Mouse (Mus musculus): ENCODE data around the gene Slitrk1. TPM values are rescaled to one million over a fixed set of nuclear protein-coding genes. Genes with fewer than 3 reads are reported as not detected.
A peak's percentile ranks its signal among the peaks of the same experiment; 100 is the strongest.

Gene Slitrk1
- 38.8 and 45.1 TPM in 2 replicates for polyA plus RNA-seq (2015; fragmentation: Nextera tagmentation; extraction: Ambion mirVana)

GRCm38 (mm10) chr14:108913714-108914263 is at the start of gene Slitrk1:
Gene Slitrk1 (minus strand): TSS chr14:108914158.
- Histone ChIP-seq H3K36me3 (no peaks in the 10 kb centered on the region), H3K27ac (replicated peaks) (peak within 1 kb of the TSS; percentile 97), H3K9ac (replicated peaks) (peak within 1 kb of the TSS; percentile 89), H3K4me3 (replicated peaks) (peak within 1 kb of the TSS; percentile 69), H3K27me3 (replicated peaks) (no peaks in the 10 kb centered on the region), H3K4me2 (peak within 1 kb of the TSS; percentile 82), H3K9me3 (replicated peaks) (no peaks in the 10 kb centered on the region), H3K4me1 (peaks cover 20% of the 10 kb centered on the region)
- under 1% methylated on average over 25 of the region's 25 CpGs for WGBS
- peak; percentile 89 for ATAC-seq (ENCODE audit: low FRiP score)

GRCm38 (mm10) chr14:108935777-108936176 is 21.8 kb upstream of the Slitrk1 start:
- Histone ChIP-seq H3K4me1 (no peaks in the 10 kb centered on the region), H3K4me3 (replicated peaks) (no peak overlapping the region), H3K4me2 (no peak overlapping the region), H3K27ac (replicated peaks) (no peak overlapping the region), H3K27me3 (replicated peaks) (no peaks in the 10 kb centered on the region), H3K9ac (replicated peaks) (no peak overlapping the region), H3K36me3 (no peaks in the 10 kb centered on the region), H3K9me3 (replicated peaks) (no peaks in the 10 kb centered on the region)
- WGBS, result 75% methylated on average over 1 of the region's 1 CpGs
- ATAC-seq (ENCODE audit: low FRiP score), result no peak

GRCm38 (mm10) chr14:108914336-108914735 is 378 bp upstream of the Slitrk1 start:
- H3K9me3 ChIP-seq (replicated peaks), result no peaks in the 10 kb centered on the region
- H3K9ac ChIP-seq (replicated peaks), result peak overlapping the region; percentile 89
- H3K4me3 ChIP-seq (replicated peaks), result peak overlapping the region; percentile 69
- WGBS, result 5% methylated on average over 16 of the region's 16 CpGs
- H3K4me2 ChIP-seq, result peak overlapping the region; percentile 82
- peak overlapping the region; percentile 97 for H3K27ac ChIP-seq (replicated peaks)
- peaks cover 14% of the 10 kb centered on the region for H3K4me1 ChIP-seq
- H3K27me3 ChIP-seq (replicated peaks), result no peaks in the 10 kb centered on the region
- ATAC-seq (ENCODE audit: low FRiP score), result no peak
- no peaks in the 10 kb centered on the region for H3K36me3 ChIP-seq

GRCm38 (mm10) chr14:108912876-108913490 is 975 bp downstream of the Slitrk1 start:
- no peaks in the 10 kb centered on the region for H3K27me3 ChIP-seq (replicated peaks)
- peak overlapping the region; percentile 97 for H3K27ac ChIP-seq (replicated peaks)
- H3K4me3 ChIP-seq (replicated peaks), result peak overlapping the region; percentile 69
- H3K4me2 ChIP-seq, result peak overlapping the region; percentile 82
- H3K4me1 ChIP-seq, result peaks cover 20% of the 10 kb centered on the region
- under 1% methylated on average over 21 of the region's 21 CpGs for WGBS
- ATAC-seq (ENCODE audit: low FRiP score), result 0 out of 2 replicates have a peak, but pooled peaks have one; percentile 12
- H3K9ac ChIP-seq (replicated peaks), result peak overlapping the region; percentile 89
- H3K36me3 ChIP-seq, result no peaks in the 10 kb centered on the region
- no peaks in the 10 kb centered on the region for H3K9me3 ChIP-seq (replicated peaks)

- Histone ChIP-seq H3K9me3 (replicated peaks) (no peaks in the 10 kb centered on the region), H3K27ac (replicated peaks) (peak overlapping the region; percentile 97), H3K4me2 (peak overlapping the region; percentile 82), H3K27me3 (replicated peaks) (no peaks in the 10 kb centered on the region), H3K9ac (replicated peaks) (peak overlapping the region; percentile 89), H3K4me3 (replicated peaks) (peak overlapping the region; percentile 69), H3K36me3 (no peaks in the 10 kb centered on the region), H3K4me1 (peaks cover 20% of the 10 kb centered on the region)
- peak; percentile 28; the same call in 1 of the 2 replicates for ATAC-seq (ENCODE audit: low FRiP score)
- under 1% methylated on average over 24 of the region's 24 CpGs for WGBS
Observed at GRCm38 (mm10) chr14:108912021-108912875, 1.7 kb downstream of the Slitrk1 start.

GRCm38 (mm10) chr14:108911138-108911841 is 2.7 kb downstream of the Slitrk1 start:
- peak overlapping the region; percentile 89 for H3K9ac ChIP-seq (replicated peaks)
- no peaks in the 10 kb centered on the region for H3K9me3 ChIP-seq (replicated peaks)
- peaks cover 20% of the 10 kb centered on the region for H3K4me1 ChIP-seq
- H3K27ac ChIP-seq (replicated peaks), result peak overlapping the region; percentile 97
- 1% methylated on average over 24 of the region's 24 CpGs for WGBS
- no peaks in the 10 kb centered on the region for H3K36me3 ChIP-seq
- no peaks in the 10 kb centered on the region for H3K27me3 ChIP-seq (replicated peaks)
- peak; percentile 8; the same call in 1 of the 2 replicates for ATAC-seq (ENCODE audit: low FRiP score)
- H3K4me3 ChIP-seq (replicated peaks), result peak overlapping the region; percentile 69
- peak overlapping the region; percentile 82 for H3K4me2 ChIP-seq

GRCm38 (mm10) chr14:108910449-108911137 is 3.4 kb downstream of the Slitrk1 start:
- H3K4me1 ChIP-seq, result peaks cover 20% of the 10 kb centered on the region
- no peaks in the 10 kb centered on the region for H3K36me3 ChIP-seq
- peak overlapping the region; percentile 82 for H3K4me2 ChIP-seq
- no peaks in the 10 kb centered on the region for H3K27me3 ChIP-seq (replicated peaks)
- peak overlapping the region; percentile 97 for H3K27ac ChIP-seq (replicated peaks)
- H3K9ac ChIP-seq (replicated peaks), result peak overlapping the region; percentile 89
- no peaks in the 10 kb centered on the region for H3K9me3 ChIP-seq (replicated peaks)
- ATAC-seq (ENCODE audit: low FRiP score), result no peak
- 2% methylated on average over 19 of the region's 19 CpGs for WGBS
- peak overlapping the region; percentile 69 for H3K4me3 ChIP-seq (replicated peaks)

GRCm38 (mm10) chr14:108909336-108909953 is 4.5 kb downstream of the Slitrk1 start:
- ATAC-seq (ENCODE audit: low FRiP score), result peak; percentile 28; the same call in 1 of the 2 replicates

GRCm38 (mm10) chr14:108898601-108899000 is 15.4 kb downstream of the Slitrk1 start:
- Histone ChIP-seq H3K4me3 (replicated peaks) (no peak overlapping the region), H3K27me3 (replicated peaks) (no peaks in the 10 kb centered on the region), H3K9ac (replicated peaks) (no peak overlapping the region), H3K36me3 (no peaks in the 10 kb centered on the region), H3K27ac (replicated peaks) (no peak overlapping the region), H3K9me3 (replicated peaks) (no peaks in the 10 kb centered on the region), H3K4me1 (no peaks in the 10 kb centered on the region), H3K4me2 (no peak overlapping the region)
- 78% methylated on average over 7 of the region's 7 CpGs for WGBS
- no peak for ATAC-seq (ENCODE audit: low FRiP score)

More at GRCm38 (mm10) chr14:108909336-108909953, 4.5 kb downstream of the Slitrk1 start:
- H3K9ac ChIP-seq (replicated peaks), result peak overlapping the region; percentile 44
- H3K27ac ChIP-seq (replicated peaks), result peak overlapping the region; percentile 67
- H3K36me3 ChIP-seq, result no peaks in the 10 kb centered on the region
- peak overlapping the region; percentile 82 for H3K4me2 ChIP-seq
- no peaks in the 10 kb centered on the region for H3K27me3 ChIP-seq (replicated peaks)
- no peaks in the 10 kb centered on the region for H3K9me3 ChIP-seq (replicated peaks)
- H3K4me3 ChIP-seq (replicated peaks), result peak overlapping the region; percentile 69
- H3K4me1 ChIP-seq, result peaks cover 20% of the 10 kb centered on the region
- 6% methylated on average over 6 of the region's 6 CpGs for WGBS

GRCm38 (mm10) chr14:108895456-108895855 is 18.5 kb downstream of the Slitrk1 start:
- ATAC-seq (ENCODE audit: low FRiP score), result no peak

More at GRCm38 (mm10) chr14:108895456-108895855, 18.5 kb downstream of the Slitrk1 start:
- Histone ChIP-seq H3K9ac (replicated peaks) (no peak overlapping the region), H3K27ac (replicated peaks) (no peak overlapping the region), H3K27me3 (replicated peaks) (no peaks in the 10 kb centered on the region), H3K36me3 (no peaks in the 10 kb centered on the region), H3K9me3 (replicated peaks) (no peaks in the 10 kb centered on the region), H3K4me2 (no peak overlapping the region), H3K4me3 (replicated peaks) (no peak overlapping the region), H3K4me1 (no peaks in the 10 kb centered on the region)
- WGBS, result 40% methylated on average over 2 of the region's 2 CpGs

Measured in neural tube, embryonic 15.5 days (tissue).